Mouse (Mus musculus): ENCODE results near the gene Fam102a. TPM values are rescaled to one million over a fixed set of nuclear protein-coding genes. Genes with fewer than 3 reads are reported as not detected.
A peak's percentile ranks its signal among the peaks of the same experiment; 100 is the strongest.

Gene Fam102a
- total RNA-seq, 2 experiments from 2014 or later: 7.5 to 8.2 TPM

DNA sequence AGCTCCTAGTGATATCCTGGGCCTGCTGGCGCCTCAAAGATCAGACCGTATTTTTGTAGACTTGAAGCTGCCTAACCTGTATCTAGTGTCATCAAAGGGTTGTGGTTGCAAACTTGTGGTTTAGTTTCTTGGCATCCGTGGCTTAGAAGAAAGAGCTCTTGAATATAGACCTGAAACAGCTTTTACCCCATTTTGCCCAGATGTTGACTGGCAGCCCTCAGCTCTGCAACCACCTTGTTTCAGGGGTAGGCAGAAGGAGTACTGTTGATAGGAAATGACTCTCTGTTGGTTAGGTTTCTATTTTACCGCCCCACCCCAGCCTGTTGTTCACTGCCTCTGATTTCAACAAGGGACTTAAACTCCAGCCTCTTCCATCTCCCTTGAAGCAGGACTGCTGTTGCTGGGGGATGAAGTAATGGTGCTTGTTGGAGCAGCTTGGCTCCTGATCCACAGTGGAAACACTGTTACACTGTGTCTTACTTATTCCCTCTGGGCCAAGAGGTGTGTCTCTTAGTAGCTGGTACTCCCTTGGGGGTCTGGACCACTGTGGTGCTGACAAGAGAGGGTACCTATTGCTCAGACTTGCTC lies 6.9 kb downstream of the Fam102a start:
- DNase-seq (ENCODE audit: low spot score in 2 of 2): no peak

DNA sequence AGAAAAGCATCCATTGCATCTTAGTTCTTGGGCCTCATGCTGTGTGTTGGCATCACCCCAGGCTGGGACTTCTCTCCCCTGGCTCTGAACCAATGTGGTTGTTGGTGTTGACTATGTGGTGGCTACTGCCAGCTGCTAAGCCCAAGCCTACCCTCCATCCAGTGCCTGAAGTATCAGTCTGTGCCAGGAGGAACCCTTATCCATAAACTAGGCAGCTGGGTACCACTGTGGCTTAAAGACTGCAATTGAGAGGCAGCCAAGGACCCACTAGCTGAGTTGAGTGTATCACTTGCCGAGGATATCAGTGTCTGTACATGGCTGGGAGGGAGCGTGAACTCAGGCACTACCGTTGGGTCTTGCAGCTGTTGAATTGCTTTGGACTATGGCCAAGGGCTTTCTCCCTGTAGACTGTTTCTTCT lies 7.9 kb downstream of the Fam102a start:
- DNase-seq (ENCODE audit: low spot score in 2 of 2): no peak

DNA sequence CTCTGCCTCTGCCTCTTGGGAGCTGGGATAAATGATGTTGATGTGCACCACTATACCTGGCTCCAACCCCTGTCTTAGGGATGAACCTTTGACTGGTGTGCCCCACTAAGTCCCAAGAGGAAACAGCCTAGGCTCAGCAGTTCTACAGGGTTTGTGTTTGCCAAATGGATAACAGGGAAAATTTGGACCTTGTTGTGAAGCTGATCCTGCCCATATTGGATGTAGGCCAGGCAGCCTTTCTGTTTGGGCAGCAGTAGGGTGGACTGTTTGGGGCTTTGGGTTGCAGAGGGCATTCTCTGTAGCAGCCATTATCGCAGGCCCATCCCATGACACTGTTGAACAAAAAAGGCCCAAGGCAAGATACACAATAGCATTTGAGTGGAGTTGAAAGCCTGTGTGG lies 11.8 kb downstream of the Fam102a start:
- no peak for DNase-seq (ENCODE audit: low spot score in 2 of 2)

- no peak for DNase-seq (ENCODE audit: low spot score in 2 of 2)
Measured at GRCm38 (mm10) chr2:32547380-32547779, 12.2 kb downstream of the Fam102a start.

GRCm38 (mm10) chr2:32547964-32548739 lies 13.0 kb downstream of the Fam102a start:
- DNase-seq (ENCODE audit: low spot score in 2 of 2): peak in 1 of 2 experiments; percentile 53

DNA sequence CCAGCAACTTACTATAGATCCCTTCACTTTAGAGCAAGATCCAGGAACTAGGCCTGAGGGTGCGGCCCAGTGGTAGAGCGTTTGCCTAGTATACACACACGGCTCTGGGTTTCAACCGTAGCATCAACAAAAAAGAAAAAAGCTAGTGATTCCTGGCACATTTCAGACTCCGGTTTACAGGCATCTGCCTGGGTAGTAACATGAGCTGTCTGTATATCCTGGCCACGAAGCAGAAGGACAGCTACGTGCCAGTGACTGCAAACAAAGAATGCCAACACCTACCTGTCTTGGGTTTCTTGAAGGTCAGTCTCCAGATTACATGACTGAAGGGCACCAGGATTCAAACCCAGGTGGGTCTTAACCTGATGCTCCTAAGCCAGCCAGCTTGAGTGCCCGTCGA lies 14.0 kb downstream of the Fam102a start:
- no peak for DNase-seq (ENCODE audit: low spot score in 2 of 2)

- DNase-seq (ENCODE audit: low spot score in 2 of 2): peak; percentile 87
Measured at GRCm38 (mm10) chr2:32549764-32550163, 14.6 kb downstream of the Fam102a start.

DNA sequence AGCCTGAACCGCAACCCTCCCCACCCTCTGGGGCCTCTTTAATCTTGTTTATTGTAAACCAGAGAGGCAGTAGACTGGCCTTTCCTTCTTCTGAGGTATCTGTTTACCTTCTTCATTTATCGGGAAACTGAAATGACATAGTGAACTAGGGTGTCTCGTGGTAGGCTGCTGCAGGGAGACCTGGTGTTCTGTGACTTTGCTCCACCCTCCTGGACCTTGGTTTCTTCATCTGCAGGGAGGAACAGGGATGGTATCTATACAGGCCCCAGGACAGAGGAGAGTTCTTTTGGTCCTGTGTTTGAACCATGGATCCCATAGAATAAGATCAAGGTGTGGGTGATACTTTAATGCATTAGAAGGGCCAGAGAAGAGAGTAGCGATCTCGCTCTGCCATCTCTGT lies 16.1 kb downstream of the Fam102a start:
- no peak for DNase-seq (ENCODE audit: low spot score in 2 of 2)

GRCm38 (mm10) chr2:32553592-32554148 lies 18.5 kb downstream of the Fam102a start:
- no peak for DNase-seq (ENCODE audit: low spot score in 2 of 2)

DNA sequence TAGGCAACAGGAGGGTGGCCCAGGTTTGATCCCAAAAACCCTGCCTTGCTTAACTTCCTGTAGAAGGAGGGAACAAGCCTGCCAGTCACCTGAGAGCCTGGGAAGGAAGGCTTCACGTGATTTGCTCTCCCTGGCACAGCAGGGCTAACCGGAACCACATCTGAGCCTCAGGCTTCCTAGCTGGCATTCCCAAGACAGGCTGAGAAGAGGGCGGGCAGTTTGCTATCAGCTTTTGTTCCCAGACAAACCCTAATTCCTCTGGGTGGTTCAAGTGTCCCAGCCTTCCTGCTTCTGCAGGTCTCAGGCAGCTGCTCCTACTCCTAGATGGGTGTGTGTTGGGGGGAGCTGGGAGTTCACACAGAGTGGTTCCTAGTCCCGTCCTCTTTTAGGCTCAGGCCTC lies 20.4 kb downstream of the Fam102a start:
- DNase-seq (ENCODE audit: low spot score in 2 of 2): no peak

- no peak for DNase-seq (ENCODE audit: low spot score in 2 of 2)
Measured at GRCm38 (mm10) chr2:32556019-32556418, 20.9 kb downstream of the Fam102a start.

DNA sequence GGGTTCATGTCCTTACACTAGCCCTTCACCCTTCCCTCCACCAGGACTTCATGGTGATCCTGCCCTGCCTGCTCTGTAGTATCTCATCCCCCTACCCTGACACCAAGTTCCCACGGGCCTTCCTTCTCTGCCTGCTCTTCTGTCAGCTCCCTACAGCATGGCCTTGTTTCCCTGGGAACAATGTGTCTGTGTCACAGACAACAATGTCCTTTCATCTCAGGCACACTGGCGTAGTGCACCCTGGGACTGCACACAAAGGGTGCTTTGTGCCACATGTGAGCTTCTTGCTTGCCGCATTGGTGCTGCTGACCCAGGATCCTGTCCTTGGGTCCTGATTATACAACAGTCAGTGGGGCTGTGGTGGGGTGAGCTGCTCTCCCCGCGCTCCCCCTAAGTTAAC lies 24.4 kb downstream of the Fam102a start:
- DNase-seq (ENCODE audit: low spot score in 2 of 2): no peak

- peak in 1 of 2 experiments; percentile 66 for DNase-seq (ENCODE audit: low spot score in 2 of 2)
Measured at GRCm38 (mm10) chr2:32566536-32567063, 31.5 kb downstream of the Fam102a start.

DNA sequence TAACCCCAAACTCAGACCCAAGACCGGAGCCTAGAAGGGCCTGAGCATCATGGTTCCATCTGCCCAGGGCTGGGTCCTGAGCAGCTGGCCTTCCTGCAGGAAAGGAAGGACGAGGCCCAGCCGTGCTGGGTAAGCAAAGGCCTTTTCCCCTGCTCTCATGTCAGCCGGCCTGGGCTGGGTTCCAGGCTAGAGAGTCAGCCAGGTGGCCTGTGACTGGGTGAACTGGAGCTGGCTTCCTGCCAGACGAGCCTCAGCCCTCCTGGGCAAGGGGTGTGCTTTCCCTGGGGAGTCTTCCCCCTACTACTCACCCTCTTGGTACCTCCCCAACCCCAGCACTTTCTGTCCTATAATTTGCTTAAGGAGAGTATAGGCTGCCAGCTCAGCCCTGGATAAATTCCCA lies 33.0 kb downstream of the Fam102a start:
- DNase-seq (ENCODE audit: low spot score in 2 of 2): no peak

DNA sequence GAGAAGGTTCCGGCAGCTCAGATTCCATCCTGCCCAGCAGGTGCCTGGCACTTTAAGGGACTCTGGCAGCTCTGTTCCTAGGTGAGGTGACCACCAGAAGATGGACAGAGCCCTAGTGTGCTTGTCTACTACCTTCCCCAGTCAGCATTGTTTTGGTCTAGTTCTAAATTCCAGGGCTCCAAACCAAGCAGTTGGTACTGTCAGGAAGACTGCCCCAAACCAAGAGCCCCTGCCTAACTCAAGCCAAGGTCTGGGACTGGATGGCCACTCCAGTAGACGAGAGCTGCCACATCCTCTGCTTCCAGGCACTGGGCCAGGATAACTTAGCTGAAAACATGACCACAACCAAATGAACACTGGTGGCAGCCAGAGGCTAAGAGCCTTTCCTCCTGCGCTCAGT lies 33.8 kb downstream of the Fam102a start:
- no peak for DNase-seq (ENCODE audit: low spot score in 2 of 2)

DNA sequence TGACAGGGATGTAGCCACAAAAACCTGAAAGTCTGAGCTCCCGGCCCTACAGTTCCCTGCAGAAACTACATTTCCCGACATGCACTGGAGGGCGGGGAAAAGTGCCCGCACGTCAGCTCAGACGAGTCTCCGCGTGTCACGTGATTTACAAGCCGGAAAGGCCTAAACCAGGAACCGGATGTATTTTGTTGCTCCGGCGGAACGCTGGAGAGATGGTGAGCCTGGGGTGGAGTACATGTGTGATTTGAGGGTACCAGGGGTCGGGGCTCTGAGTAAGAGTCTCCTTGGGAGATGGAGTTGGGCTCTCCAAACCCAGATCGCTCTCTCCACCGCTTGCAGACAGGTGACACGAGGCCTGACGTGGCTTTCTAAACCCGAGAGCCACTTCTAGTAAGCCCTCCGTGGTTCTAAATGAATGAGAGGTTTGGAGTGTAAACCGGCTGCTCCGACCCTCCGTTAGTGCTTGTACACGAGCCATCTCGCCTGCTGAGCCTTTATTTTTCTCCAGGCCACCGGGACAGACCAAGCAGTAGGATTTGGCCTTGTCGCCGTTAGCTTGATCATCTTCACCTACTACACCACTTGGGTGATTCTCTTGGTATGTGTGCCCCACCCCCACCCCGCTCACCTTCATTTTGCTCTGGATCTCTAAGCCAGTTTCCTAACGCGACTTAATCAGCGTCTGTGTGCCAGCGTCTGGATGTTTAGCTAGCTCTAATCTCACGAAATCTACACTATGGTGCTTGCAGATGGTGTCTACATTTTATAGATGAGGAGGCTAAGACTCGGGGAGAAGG lies 35.8 kb downstream of the Fam102a start, which contains the start of gene Dpm2:
TSS of gene Dpm2 (plus strand) at position 161 of the 797 bp plus-strand sequence.
- DNase-seq (ENCODE audit: low spot score in 2 of 2): peak; percentile 69 to 90

- no peak for DNase-seq (ENCODE audit: low spot score in 2 of 2)
Measured at GRCm38 (mm10) chr2:32572196-32572595, 37.1 kb downstream of the Fam102a start.

DNA sequence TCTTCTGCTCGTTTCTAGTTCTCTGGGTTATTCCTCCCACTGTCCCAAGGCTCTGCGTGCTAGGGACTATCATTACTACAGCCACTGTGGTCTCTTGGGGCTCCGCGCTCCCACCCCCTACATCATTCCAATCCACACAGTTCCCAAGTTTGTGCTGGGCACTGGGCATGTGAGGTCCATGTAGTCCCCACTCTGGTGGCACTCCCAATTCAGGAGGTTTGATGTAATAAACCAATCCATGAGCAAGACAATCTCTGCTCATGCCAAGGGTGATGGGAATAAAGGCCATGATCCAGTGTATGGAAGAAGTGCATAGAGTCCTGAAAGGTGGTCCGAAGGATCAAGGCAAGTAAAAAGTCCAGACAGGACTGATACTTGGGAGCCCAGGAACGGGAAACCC lies 39.4 kb downstream of the Fam102a start, which contains the start of gene Pip5kl1:
TSS of gene Pip5kl1 (plus strand) at position 301 of the 400 bp plus-strand sequence.
- DNase-seq (ENCODE audit: low spot score in 2 of 2): no peak

- DNase-seq (ENCODE audit: low spot score in 2 of 2): no peak
Measured at GRCm38 (mm10) chr2:32574901-32575585, 39.9 kb downstream of the Fam102a start.

GRCm38 (mm10) chr2:32575586-32576160 lies 40.5 kb downstream of the Fam102a start, which contains the start of gene 9430097D07Rik:
TSS of gene 9430097D07Rik (minus strand) at chr2:32575684.
- no peak for DNase-seq (ENCODE audit: low spot score in 2 of 2)

Measured in gastrocnemius, postnatal 4 days (tissue).